Mouse (Mus musculus) liver, embryonic 16.5 days (tissue): Measurements from ENCODE around the gene Trpv2. TPM values are rescaled to one million over a fixed set of nuclear protein-coding genes. Genes with fewer than 3 reads are reported as not detected.

Source experiments
- ATAC-seq: fragments of 200-750 bp; cut with Nextera tagmentation; 2 replicates; pipeline ENCODE4 v1.8.0; 2017; ENCODE audit warnings: low read depth, mild to moderate bottlenecking, moderate number of reproducible peaks, moderate library complexity
- H3K27ac ChIP-seq: fragments of 300-500 bp; sonication (generic); 2 replicates; pipeline ENCODE4 v1.5.1; 2014; ENCODE audit warnings: mild to moderate bottlenecking, low read length
- H3K27me3 ChIP-seq: fragments of 300-500 bp; sonication (generic); 2 replicates; pipeline ENCODE4 v1.6.1; 2014; ENCODE audit warnings: low read depth, low read length, mixed read lengths; ENCODE audit not compliant: control insufficient read depth, insufficient read depth
- H3K36me3 ChIP-seq: fragments of 300-500 bp; sonication (generic); 2 replicates; pipeline ENCODE4 v1.6.1; 2014; ENCODE audit warnings: mild to moderate bottlenecking; ENCODE audit not compliant: control insufficient read depth, insufficient read depth
- H3K4me1 ChIP-seq: fragments of 300-500 bp; sonication (generic); 2 replicates; pipeline ENCODE4 v1.6.1; 2014; ENCODE audit warnings: low read depth, low read length, mixed read lengths; ENCODE audit not compliant: control insufficient read depth
- H3K4me2 ChIP-seq: fragments of 300-500 bp; sonication (generic); 2 replicates; pipeline ENCODE4 v1.6.1; 2014; ENCODE audit warnings: low read depth, low read length, mixed read lengths
- H3K4me3 ChIP-seq: fragments of 300-500 bp; sonication (generic); 2 replicates; pipeline ENCODE4 v1.5.1; 2014; ENCODE audit warnings: low read depth, mild to moderate bottlenecking, low read length
- H3K9ac ChIP-seq: fragments of 300-500 bp; sonication (generic); 2 replicates; pipeline ENCODE4 v1.6.1; 2014; ENCODE audit warnings: low read depth, low read length
- H3K9me3 ChIP-seq: fragments of 300-500 bp; sonication (generic); replicated peaks from 2 replicates; pipeline ENCODE4 v1.6.1; 2016; ENCODE audit warnings: low read length; ENCODE audit not compliant: control insufficient read depth
- WGBS: fragments of 180-500 bp; shearing (Covaris S2); extraction: QIAGEN DNeasy Blood & Tissue Kit; methylation state at CpG from one replicate; pipeline ENCODE4 v1.1.7; 2014; ENCODE audit not compliant: insufficient replicate concordance; 5-methylcytosine and 5-hydroxymethylcytosine counted together
- polyA plus RNA-seq: library from polyadenylated mRNA; unstranded; fragments of >200 nt; fragmentation: Nextera tagmentation; extraction: Ambion mirVana; gene quantifications from 2 replicates; pipeline ENCODE4 v1.2.1, GENCODE M21; 2015

The Trpv2 gene
- polyA plus RNA-seq, 1 experiment from 2014 or later: 5.0 TPM

DNA sequence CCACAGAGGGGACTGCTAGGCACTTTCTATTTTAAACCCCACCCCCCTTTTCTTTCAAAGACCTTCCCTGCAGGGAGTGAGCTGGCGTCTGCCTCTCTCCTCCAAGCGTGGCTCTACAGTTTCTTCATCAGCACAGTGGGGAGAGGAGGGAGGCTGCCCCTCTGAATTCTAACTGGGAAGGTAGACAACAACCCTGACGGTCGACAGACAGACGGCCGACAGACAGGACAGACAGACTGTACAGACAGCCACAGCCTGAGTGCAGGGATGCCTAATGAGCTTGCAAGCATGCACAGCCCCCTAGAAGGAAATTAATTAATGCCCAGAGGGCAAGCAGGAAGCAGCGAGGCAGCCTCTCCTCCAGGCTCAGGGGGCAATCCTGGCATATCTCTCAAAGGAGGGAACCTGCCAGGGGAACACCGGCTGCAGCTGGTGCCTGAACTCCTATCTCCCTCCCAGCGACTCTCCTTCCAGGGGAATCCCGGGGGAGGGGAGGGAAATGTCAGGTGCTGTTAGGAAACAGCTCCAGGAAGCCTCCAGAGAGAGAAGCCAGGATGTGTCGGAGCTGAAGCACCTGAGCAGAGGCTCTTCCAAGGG is 56.0 kb downstream of the Trpv2 start:
- WGBS: 11% methylated on average over 11 of the region's 11 CpGs
- no peak overlapping the region for H3K27ac ChIP-seq
- H3K9me3 ChIP-seq: no peaks in the 10 kb centered on the region
- ATAC-seq: no peak
- H3K9ac ChIP-seq: no peak overlapping the region
- no peak overlapping the region for H3K4me3 ChIP-seq
- H3K4me1 ChIP-seq: peaks cover 10% of the 10 kb centered on the region
- H3K36me3 ChIP-seq: no peaks in the 10 kb centered on the region
- H3K4me2 ChIP-seq: no peak overlapping the region
- no peaks in the 10 kb centered on the region for H3K27me3 ChIP-seq

DNA sequence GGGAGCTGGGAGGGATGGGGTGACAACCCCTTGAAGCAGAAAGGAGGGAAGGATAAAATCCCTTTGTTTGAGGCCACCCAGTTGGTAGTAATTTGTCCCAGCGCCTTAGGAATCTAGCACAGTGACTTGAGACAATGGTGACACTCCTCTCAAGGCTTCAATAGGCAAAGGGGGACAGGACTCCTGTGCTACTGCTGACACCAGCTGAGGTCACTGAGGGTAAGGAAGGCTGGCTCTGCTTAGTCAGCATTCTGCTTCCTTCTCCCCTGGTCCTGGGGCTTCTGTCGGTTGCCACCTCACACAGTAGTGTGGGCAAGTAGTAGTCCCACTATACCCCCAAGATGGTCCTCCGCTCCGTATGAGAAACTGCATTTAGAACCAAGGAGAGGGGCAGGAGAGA is 56.9 kb downstream of the Trpv2 start:
- no peaks in the 10 kb centered on the region for H3K36me3 ChIP-seq
- H3K4me1 ChIP-seq: peaks cover 10% of the 10 kb centered on the region
- H3K27ac ChIP-seq: no peak overlapping the region
- no peak overlapping the region for H3K4me2 ChIP-seq
- 46% methylated on average over 4 of the region's 4 CpGs for WGBS
- no peak overlapping the region for H3K9ac ChIP-seq
- H3K4me3 ChIP-seq: no peak overlapping the region
- H3K9me3 ChIP-seq: no peaks in the 10 kb centered on the region
- ATAC-seq: no peak
- no peaks in the 10 kb centered on the region for H3K27me3 ChIP-seq

DNA sequence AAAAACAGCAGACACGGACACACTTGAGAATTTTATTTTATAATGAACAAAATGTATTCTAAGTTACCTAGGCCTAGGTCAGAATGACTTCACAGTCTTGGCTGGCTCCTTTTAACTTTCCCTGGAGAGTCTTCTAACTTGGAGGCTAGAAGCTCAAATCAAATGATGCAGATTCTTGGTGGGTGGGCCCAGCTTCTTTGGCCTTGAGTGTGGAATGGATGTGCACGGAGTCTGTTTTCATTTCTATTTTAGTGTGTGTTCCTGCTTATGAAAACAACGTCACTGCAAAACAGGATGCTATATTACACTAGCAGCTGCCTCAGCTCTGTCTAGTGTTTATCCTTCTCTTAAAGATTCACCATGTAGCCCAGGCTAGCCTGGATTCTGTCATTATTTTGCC is 61.1 kb downstream of the Trpv2 start:
- no peak overlapping the region for H3K27ac ChIP-seq
- WGBS: 56% methylated on average over 3 of the region's 3 CpGs
- no peak for ATAC-seq
- no peak overlapping the region for H3K4me2 ChIP-seq
- H3K9ac ChIP-seq: no peak overlapping the region
- no peaks in the 10 kb centered on the region for H3K9me3 ChIP-seq
- H3K36me3 ChIP-seq: no peaks in the 10 kb centered on the region
- no peak overlapping the region for H3K4me3 ChIP-seq
- H3K4me1 ChIP-seq: no peaks in the 10 kb centered on the region; the same call in 1 of the 2 replicates
- no peaks in the 10 kb centered on the region for H3K27me3 ChIP-seq

DNA sequence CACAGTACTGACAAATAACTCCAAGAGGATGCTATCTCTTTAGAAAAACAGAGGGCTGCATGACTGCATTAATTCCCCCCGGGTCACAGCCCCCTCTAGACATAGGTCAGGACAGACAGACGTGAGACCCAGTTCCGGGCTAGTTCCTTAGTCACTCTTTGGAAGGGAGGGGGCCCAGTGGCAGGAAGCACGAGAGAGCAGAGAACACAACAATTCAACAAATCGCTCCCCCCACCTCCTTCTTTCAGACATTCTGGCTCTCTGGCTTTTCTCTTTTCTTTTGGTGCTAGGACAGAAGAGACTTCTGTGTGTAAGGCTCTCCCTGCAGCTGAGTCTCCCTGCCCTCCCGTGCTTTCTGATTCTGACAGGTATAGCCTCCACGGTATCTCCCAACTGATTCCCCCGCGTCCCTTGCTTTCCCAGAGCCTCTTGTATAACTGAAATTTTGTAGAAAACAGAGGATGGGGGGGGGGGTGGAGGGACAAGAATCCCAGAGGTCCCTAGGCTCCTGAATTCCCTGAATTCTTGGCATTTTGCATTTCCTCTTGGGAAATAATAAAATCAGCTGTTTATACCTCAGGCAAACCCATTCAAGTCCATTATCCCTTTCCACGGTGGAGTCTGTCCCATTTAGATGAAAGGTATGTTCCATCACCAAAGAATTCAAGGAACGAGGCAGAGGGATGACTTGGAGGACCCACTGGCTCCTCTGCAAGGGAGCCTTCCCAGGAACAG is 62.0 kb downstream of the Trpv2 start:
- no peaks in the 10 kb centered on the region for H3K4me1 ChIP-seq
- ATAC-seq: no peak
- no peak overlapping the region for H3K4me3 ChIP-seq
- 43% methylated on average over 11 of the region's 11 CpGs for WGBS
- no peaks in the 10 kb centered on the region for H3K9me3 ChIP-seq
- H3K9ac ChIP-seq: no peak overlapping the region
- H3K4me2 ChIP-seq: no peak overlapping the region
- no peaks in the 10 kb centered on the region for H3K36me3 ChIP-seq
- no peaks in the 10 kb centered on the region for H3K27me3 ChIP-seq
- H3K27ac ChIP-seq: no peak overlapping the region

DNA sequence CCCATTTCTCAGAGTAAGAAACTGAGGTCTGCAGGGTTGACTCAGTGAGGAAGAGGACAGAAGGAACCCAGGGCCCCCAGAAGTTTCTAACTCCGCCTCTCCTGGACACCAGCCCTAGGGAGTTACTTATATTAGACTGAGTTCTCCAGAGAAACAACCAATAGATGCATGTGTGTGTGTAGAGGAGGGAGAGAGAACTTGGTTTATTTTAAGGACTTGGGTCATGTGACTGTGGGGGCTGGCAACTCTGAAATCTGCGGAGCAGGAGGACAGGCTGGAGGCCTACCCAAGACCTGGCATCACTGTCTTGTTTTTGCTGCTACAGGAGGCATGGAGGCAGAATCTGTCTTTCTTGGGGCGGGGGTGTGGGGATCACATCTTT is 62.5 kb downstream of the Trpv2 start:
- Histone ChIP-seq H3K36me3 (no peaks in the 10 kb centered on the region), H3K4me3 (no peak overlapping the region), H3K27ac (no peak overlapping the region), H3K9me3 (no peaks in the 10 kb centered on the region), H3K4me1 (no peaks in the 10 kb centered on the region), H3K27me3 (no peaks in the 10 kb centered on the region), H3K9ac (no peak overlapping the region), H3K4me2 (no peak overlapping the region)
- ATAC-seq: no peak
- 58% methylated on average over 3 of the region's 3 CpGs for WGBS

DNA sequence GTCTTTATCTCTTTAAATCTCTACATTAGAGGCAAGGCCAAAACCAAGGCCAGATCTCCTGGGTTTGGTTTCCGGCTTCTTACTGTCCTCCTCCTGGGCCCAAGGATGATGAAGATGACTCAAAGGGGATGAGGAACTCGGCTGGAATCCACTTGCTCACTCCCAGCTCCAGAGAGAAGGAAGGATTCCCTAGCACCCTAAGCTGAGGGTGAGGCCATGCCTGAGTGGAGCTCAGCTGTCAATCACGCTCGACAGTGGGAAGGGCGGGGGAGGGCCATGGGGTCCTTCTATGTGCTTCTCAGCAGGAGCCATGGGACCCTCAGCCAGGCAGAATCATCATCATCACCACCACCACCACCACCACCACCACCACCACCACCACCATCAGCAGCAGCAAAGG is 63.1 kb downstream of the Trpv2 start:
- H3K4me3 ChIP-seq: no peak overlapping the region
- no peak overlapping the region for H3K9ac ChIP-seq
- ATAC-seq: no peak
- 49% methylated on average over 5 of the region's 5 CpGs for WGBS
- H3K27ac ChIP-seq: no peak overlapping the region
- no peaks in the 10 kb centered on the region for H3K9me3 ChIP-seq
- no peaks in the 10 kb centered on the region for H3K27me3 ChIP-seq
- no peaks in the 10 kb centered on the region for H3K36me3 ChIP-seq
- no peak overlapping the region for H3K4me2 ChIP-seq
- H3K4me1 ChIP-seq: no peaks in the 10 kb centered on the region

DNA sequence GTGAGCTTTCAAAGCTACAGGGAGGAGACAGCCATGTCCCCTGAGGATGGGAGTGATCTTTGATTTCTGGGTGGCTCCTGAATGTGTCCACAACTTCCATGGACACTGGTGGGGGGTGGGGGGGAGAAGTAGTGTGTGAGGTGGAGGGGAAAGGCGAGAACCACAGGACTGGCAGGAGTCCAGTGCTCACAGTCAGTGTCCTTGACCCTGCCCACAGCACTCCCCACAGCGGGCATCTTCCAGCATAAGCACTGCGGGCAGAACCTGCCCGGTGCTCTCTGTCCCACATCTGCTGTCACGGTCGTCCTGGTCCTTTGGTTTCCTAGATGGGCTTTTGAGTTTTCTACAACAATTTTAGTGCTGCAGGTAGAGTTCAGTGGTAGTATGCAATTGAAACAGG is 63.5 kb downstream of the Trpv2 start:
- WGBS: 65% methylated on average over 6 of the region's 6 CpGs
- Histone ChIP-seq H3K27ac (no peak overlapping the region), H3K9me3 (no peaks in the 10 kb centered on the region), H3K27me3 (no peaks in the 10 kb centered on the region), H3K9ac (no peak overlapping the region), H3K4me2 (no peak overlapping the region), H3K36me3 (no peaks in the 10 kb centered on the region), H3K4me1 (no peaks in the 10 kb centered on the region), H3K4me3 (no peak overlapping the region)
- no peak for ATAC-seq

DNA sequence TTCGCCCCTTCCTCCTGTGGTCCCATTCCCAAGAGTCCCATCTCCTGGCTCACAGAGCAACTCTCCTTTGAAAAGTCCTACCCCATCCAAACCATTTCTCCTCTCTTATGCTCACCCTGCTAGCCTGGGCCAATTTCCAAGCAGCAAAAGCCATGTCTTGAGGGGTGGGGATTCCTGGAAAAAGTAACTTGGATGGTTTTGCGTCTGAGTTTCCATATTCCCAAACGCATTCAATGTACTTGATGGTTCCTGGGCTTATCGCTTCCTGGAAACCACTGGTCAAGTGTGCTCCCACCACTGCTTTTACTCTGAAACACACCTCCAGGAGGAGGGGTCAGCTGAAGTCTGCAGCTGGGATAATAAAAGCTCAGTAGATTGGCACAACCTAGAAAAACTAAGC is 64.1 kb downstream of the Trpv2 start:
- H3K4me2 ChIP-seq: no peak overlapping the region
- no peak overlapping the region for H3K4me3 ChIP-seq
- no peak overlapping the region for H3K27ac ChIP-seq
- no peak for ATAC-seq
- H3K27me3 ChIP-seq: no peaks in the 10 kb centered on the region
- H3K9me3 ChIP-seq: no peaks in the 10 kb centered on the region
- no peak overlapping the region for H3K9ac ChIP-seq
- H3K36me3 ChIP-seq: no peaks in the 10 kb centered on the region
- WGBS: 76% methylated on average over 4 of the region's 4 CpGs
- peaks cover 2% of the 10 kb centered on the region; the same call in 1 of the 2 replicates for H3K4me1 ChIP-seq

DNA sequence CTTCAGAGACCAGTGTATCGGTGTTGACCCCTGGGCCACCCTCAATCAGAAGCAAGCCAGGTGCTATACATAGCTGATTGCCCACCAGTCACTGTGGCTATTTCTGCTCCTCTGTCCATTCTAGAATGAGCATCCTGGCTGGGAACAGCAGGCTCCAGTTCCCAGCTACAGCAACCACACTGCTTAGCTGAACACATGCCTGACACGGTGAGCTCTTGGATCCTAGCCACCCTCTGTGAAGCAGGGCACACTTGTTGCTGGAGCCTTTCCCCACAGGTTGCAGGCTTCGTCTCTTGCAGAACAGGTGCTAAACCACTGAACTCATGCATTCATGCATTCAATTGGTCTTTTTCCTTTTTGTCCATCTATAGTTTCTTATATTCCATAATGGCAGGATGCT is 66.1 kb downstream of the Trpv2 start:
- no peak overlapping the region for H3K9ac ChIP-seq
- H3K9me3 ChIP-seq: no peaks in the 10 kb centered on the region
- H3K4me1 ChIP-seq: peaks cover 7% of the 10 kb centered on the region; the same call in 1 of the 2 replicates
- no peaks in the 10 kb centered on the region for H3K27me3 ChIP-seq
- no peak overlapping the region for H3K4me2 ChIP-seq
- H3K27ac ChIP-seq: no peak overlapping the region
- ATAC-seq: no peak
- H3K4me3 ChIP-seq: no peak overlapping the region
- 70% methylated on average over 3 of the region's 3 CpGs for WGBS
- H3K36me3 ChIP-seq: no peaks in the 10 kb centered on the region
